Mouse (Mus musculus): ENCODE results near the gene Oprd1.

GRCm38 (mm10) chr4:132119566-132119965 lies 24.7 kb downstream of the Oprd1 start:
- TF ChIP-seq POLR2AphosphoS5 (IDR thresholded peaks at IDR 0.05; ENCODE audit: borderline replicate concordance, low read depth, low read length), result no peak
- TF ChIP-seq UBTF (IDR thresholded peaks at IDR 0.05; ENCODE audit: borderline replicate concordance, insufficient read depth, low read depth, low read length), result no peak
- TF ChIP-seq POLR2A (IDR thresholded peaks at IDR 0.05; ENCODE audit: control insufficient read depth in 1 of 2, insufficient read depth in 1 of 2, low read depth in 1 of 2, low read length in 2 of 2, poor library complexity in 1 of 2), result no peak
- TF ChIP-seq CTCF (IDR thresholded peaks at IDR 0.05 in 2 of 3, conservative IDR thresholded peaks at IDR 0.05 in 1 of 3; ENCODE audit: control insufficient read depth in 1 of 3, insufficient read depth in 1 of 3, low read depth in 2 of 3, low read length in 3 of 3, poor library complexity in 1 of 3, severe bottlenecking in 1 of 3), result no peak
- no peak for TF ChIP-seq ETS1 (IDR thresholded peaks at IDR 0.05; ENCODE audit: low read depth, low read length)
- TF ChIP-seq TAL1 (IDR thresholded peaks at IDR 0.05; ENCODE audit: low read length), result no peak
- no peak for TF ChIP-seq POLR2AphosphoS2 (IDR thresholded peaks at IDR 0.05; ENCODE audit: low read length)
- no peak for TF ChIP-seq ZMIZ1 (IDR thresholded peaks at IDR 0.05; ENCODE audit: low read depth, low read length)
- no peak for TF ChIP-seq NRF1 (IDR thresholded peaks at IDR 0.05; ENCODE audit: insufficient read depth, low read depth, low read length, poor library complexity, severe bottlenecking)
- TF ChIP-seq MEF2A (IDR thresholded peaks at IDR 0.05; ENCODE audit: extremely low read depth, insufficient replicate concordance, low read depth, low read length, poor library complexity, severe bottlenecking), result no peak
- no peak for TF ChIP-seq USF2 (IDR thresholded peaks at IDR 0.05; ENCODE audit: borderline replicate concordance in 1 of 2, insufficient read depth in 1 of 2, low read depth in 1 of 2, low read length in 2 of 2)
- TF ChIP-seq SIN3A (IDR thresholded peaks at IDR 0.05; ENCODE audit: low read length), result no peak
